Mouse (Mus musculus) CH12F3 (cell line): ENCODE measurements around the gene Wdr78.

Experiments used
- in situ Hi-C: fragments of 300-500 bp; cut with MboI; formaldehyde crosslinking; loops from 2 replicates; pipeline ENCODE4 v1.14.3; 2020; ENCODE audit warnings: low sequenced_read_pairs

Gene Wdr78

GRCm38 (mm10) chr4:102988526-102988925, 125.8 kb downstream of the Wdr78 start:
- in situ Hi-C loops, result loop anchor here (10.0 kb wide), 1 partner anchor 156 kb away; no protein-coding TSS in a partner anchor
